Mouse (Mus musculus): ENCODE measurements around the gene Efna3.

The Efna3 gene

DNA sequence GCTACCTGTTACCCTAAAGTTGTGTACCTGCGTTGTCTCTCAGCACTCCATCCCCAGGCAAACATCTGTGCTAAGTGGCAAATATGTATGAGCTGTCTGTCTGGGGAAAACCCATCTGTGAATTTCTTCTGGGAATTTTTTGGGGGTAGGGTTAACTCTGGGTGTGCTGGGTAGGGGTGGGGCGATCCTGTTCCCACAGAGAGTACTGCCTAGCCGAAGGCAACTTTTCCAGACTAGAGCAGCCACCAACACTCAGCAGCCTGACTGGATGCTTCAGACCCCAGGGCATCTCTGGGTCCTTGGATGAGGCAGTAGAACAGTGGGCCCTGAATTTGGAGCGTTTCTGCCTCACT lies 40.5 kb downstream of the Efna3 start:
- no peak for DNase-seq

DNA sequence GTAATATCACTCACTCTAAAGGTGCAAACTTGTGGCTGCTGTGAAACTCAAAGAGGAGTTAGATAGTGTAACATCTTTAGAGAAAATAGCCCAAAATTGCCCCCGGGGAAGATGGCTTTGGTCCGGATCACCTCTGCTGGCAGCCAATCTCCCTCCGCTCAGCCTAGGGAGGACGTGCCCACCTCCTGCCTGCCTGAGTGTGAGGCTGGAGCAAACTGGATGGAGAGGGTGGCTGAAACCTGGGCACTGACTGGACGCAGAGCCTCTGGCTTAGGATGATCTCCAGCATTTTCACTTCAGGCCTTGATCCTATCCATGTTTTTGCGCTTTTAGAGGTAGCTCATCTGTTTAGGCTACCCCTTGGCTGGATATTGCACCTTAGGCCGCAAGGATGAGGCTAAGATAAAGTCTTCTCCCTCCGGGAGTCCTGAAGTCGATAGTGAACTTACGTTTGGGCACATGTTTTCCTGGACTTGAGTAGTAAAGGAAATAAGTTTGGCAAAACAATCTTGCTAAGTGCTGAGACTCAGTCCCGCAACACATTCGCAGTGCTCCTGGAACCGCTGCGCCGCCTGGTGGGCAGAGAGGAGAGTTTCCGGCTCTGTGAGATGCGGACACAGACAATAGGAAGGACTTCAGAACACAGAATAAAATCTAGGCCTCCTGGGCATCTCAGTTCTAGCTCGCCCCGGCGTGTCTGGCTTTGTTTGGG lies 41.0 kb downstream of the Efna3 start:
- peak; percentile 93 for DNase-seq

DNA sequence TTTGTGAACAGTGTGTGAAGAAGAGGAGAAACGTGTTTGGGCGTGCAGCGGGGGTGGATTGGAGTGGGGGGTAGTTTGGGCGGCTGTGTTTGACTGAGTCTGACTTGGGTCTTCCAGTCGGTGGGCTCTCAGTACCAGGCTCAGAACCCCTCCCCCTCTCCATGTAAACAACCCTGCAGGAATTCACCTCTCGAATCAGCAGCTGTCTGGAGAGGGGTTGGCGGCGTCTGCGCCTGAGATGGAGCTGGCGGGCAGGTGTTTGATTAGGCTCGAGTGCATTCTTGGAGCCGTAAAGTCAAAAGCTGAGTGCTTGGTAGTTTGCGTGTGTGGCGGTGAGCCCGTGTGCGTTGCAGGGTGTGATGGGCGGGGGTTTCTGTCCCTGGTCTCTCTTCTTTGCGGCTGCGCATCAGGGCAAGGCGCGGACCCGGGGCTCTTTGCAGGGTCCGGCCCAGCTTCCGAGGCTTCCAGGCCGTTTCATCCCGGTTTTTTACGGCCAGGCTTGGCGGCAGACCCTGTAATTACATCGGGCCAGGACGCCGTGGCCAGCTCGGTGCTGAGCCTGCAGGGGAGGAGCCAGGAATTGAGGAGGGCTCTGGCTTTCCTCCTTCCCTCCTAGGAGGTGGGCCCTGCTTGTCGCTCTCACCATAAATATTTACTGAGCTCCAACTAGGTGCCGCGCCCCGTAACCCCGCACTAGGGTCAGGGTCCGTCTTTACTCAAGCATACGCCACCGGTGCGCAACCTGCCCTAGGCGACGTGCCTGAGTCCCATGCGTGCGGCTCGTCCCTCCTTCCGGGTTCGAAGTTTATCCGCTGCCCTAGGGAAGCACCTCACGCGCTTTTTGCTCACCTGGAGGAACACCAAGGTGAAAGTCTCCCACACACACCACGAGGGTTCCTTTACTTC lies 41.9 kb downstream of the Efna3 start, which contains the start of gene Efna1:
Efna1 (minus strand) TSS at position 537 of the 906 bp plus-strand sequence.
- peak; percentile 87 for DNase-seq

DNA sequence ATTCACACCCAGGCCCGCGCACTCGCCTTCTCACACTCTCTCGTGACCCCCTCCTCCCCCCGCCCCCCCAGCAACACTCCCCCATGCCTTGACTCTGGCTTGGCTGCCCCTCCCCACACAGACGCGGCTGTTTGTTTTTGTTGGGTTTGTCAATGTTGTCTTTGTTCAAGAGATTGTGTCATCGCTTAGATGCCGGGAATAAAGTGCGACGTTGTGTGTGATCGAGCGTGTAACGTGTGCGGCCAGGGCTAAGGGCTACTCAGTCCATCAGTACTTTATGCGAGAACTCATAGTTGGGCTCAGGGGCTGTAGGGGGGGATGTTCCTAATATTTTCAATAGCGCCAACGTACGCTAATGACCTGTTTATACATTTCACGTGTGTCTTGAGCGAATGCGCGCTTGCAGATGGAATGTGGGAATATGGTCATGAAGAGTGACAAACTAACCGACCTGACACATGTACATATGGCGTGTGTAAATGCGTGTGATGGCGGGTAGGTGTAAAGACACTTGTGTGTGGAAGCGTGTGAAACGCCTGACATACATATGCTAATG lies 42.6 kb downstream of the Efna3 start:
- DNase-seq = peak; percentile 80

DNA sequence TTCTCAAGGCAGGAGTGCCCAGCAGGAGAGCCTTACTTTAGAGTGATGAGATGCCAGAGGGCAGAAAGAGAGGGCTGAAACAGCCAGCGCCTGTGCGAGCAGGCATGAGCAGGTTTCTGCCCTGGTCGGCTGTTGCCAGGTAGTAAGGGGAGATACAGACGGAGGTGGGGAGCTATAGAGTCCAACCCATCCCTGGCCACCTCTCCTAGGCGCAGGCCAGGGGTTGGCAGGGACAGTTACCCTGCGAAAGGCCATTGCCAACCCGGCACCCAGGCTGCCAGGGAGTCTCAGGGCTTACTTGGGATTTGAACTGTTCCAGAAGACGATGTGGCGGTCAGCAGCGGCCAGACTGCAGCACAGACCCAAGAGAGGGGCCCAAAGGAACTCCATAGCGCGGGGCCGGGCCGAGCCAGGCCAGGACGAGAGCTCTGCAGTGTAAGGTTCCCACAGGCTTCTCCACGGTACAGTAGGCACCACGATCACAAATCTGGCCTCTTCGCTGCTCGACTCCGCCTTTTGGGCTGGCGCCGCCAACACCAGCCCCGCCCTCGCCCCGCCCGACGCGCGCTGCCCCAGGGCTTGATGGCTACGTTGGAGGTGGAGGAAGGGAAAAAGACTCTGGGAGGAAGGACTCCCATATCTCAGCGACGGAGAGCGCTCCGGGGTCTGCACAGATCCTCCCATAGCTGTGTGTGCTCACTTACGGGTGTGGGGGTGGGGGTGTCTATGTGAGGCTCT lies 43.4 kb downstream of the Efna3 start:
- DNase-seq = peak; percentile 94

DNA sequence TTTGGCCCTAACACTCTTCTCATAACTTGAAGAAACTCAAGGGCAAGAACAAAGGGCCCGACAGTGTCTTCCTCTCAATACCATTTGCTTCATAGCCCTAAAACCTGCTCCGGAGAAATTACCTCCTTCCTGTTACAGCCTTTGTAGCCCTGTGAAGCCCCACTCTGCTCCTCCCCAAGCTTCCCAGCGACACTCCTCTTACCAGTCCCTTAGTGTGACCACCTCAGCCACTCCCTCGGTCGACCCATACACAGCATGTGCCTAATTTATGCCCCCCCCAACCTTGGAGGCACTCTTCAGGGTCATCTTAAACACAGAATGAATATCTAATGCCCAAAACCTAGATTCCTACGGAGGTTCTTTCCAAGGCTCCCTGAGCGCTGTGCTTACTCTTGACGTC lies 44.1 kb downstream of the Efna3 start:
- DNase-seq = peak; percentile 20

DNA sequence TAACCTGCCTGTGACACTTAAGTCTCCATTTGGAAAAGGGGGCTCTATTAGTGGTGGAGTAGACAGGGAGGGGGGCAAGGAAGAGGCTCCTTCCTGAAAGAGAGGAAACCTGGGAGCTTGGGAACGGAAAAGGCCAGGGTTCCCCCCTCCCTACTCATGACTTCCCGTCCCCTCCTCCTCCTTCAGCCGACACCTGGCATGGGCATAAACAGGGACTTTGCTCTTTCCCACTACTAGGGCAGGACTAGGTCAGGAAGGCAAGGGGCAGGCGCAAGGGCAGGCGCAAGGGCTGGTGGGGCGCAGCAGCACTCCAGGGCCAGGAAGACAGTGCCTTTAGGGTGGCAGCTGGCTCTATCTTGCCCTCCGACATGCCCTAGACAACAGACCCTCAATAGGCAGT lies 44.7 kb downstream of the Efna3 start:
- peak; percentile 83 for DNase-seq

DNA sequence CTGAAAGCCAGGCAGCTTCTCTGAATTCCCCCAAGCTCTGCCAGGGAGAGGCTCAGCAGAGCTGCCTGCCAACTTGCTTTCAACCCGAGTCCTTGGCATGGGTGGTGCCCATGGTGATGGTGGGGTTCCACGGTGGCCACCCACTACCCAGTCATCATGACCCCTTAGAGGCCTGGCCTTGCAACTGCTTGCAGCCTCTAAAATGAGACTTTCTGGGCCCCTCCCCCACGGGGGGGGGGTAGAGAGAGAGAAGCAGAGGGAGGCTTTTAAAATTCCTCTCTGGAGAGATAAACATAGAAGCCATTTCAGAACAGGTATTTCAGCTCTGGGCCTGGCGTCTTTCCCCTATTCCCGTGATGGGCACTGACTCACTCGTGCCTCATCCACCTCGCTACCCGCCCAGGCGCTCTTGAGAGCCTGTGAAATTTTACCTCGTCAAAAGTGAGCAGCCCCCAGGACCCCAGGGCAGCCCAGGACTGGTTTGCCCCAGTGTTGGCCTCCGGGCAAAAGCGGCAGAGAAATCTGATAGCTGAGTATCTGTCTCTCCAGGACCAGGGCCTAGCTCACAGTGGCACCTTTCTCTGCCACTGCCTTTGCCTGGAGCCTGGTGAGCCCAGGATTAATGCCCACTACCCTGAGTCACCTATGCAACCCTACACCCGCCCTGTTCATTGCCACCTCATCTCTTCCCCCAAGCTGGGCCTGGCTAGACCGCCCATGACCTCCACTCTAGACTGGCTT lies 45.3 kb downstream of the Efna3 start:
- peak; percentile 60 for DNase-seq

DNA sequence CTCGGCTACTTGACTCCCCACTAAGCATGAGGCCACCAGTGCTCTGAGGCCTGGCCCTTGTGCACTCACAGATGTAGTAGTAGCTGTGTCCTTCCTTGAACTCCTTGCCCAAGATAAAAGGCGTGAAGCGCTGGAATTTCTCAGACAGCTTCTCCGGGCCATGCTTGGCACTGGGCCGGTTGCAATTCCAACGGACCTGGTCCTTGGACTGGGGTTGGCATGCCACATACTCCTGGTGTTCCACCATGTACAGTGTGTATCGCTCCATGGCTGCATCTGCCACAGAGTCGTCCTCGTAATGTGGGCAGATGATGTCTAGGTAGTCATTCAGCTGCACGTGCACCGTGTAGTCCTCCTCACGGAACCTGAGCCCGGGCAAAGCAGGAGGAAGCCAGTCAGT lies 46.7 kb downstream of the Efna3 start:
- DNase-seq = no peak

DNA sequence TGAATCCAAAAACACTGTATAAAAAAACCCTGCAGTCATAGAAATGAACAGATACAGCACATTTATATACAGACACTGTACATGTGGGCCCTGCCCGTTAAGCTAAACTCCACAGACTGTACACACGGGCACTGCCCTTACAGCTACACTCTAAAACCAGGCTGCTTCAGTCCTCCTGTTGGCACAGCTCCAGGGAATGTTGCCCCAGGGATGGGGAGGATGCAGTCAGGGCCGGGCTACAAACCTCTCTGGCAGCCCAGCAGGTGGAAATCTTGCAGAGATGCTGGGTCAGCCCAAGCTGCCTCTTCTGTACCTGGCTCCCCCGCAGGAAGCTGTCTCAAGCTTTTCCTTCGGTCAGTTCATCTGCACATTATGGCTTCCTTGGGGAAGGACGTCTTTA lies 51.0 kb downstream of the Efna3 start:
- peak; percentile 51 for DNase-seq

DNA sequence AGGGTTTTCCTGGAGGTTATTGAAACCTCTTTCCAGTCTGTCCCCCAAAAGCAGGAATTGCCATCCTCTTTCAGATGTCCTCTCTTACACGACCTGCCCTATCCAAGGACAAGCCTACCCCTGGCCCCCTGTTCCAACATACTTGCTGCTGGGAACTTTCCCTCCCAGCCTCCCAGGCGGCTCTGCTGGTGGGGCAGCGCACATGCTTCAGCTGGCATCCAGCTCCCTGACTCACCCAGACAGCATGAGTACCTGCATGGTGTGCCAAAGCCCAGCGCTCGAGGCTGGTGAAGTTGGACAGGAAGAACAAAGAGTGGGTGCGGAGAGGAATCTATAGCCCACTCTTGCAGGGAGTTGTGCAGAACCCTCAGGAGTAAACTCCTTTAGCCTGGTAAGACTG lies 51.9 kb downstream of the Efna3 start:
- peak; percentile 55 for DNase-seq

DNA sequence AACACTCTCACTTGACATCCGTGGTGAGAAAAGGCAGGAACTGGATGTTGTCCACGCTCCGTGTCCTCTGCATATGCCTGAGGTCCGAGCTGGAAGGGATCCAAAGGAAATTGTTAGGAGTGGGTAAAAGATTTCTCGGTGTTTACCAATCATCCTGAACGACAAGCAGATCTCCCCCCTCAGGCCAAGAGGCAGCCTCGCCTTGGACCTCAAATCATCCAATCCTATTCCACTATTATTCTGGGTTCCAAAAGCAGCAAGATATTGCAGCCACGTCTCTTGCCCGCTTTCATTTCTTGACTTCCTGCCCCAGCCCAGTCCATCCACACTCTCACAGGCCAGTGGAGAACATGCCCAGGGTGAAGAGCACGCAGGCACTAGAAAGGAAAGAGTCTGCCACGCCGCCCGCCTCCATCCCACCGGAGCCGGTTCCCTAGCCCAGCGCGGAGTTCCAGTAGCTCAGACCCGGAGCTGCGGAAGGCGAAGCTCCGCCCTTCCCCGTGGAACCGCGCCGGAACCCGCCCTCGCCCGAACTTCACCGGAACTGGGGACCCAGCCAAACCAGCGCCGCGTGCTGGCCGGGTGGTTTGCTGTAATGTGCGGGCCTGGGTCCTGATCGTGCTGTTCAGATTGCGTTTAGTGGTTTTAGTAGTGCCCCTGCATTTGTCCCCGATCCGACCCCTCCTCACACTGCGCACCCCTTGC lies 52.6 kb downstream of the Efna3 start, which contains the start of gene Slc50a1:
Slc50a1 (minus strand) TSS at position 520 of the 705 bp plus-strand sequence.
- peak; percentile 93 for DNase-seq

DNA sequence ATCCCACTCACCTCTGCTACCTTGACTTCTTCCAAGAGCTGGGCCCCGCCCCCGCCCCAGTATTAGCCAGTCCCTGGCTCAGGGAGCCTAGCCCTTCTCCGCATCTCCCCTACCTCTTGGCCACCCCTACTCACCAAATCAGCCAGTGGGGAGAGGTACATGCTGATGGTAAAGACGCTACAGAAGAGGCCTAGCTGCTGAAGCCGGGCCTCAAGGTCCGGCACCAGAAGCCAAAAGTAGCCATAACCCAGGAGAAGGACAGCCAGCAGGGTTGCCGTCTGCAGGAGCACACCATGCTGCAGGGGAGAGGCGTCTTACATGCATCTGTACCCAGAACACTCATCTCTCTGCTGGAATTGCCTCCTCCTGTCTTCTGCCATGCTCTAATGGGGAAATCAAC lies 53.8 kb downstream of the Efna3 start:
- no peak for DNase-seq

DNA sequence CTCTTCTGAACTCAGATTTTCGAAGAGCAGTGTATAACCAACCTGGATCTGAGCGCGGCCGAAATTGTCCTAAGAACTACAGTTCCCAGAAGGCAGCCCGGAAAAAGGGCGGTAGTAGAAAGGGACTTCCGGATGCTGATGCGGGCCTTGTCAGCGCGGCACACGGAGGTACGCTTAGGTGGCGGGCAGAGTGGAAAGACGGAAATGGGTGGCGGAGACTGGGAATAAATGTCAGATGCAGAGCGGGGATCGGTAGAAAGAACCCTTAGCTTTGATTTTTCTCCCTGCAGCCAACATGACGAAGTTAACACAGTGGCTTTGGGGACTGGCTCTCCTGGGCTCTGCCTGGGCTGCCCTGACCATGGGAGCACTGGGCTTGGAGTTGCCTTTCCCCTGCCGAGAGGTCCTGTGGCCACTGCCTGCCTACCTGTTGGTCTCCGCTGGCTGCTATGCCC lies 56.3 kb downstream of the Efna3 start:
- peak; percentile 84 for DNase-seq

Measured in lung, postnatal 10 days (tissue).